22 mouse cellular contexts compared by ENCODE assay signal in the genomic region with DNA sequence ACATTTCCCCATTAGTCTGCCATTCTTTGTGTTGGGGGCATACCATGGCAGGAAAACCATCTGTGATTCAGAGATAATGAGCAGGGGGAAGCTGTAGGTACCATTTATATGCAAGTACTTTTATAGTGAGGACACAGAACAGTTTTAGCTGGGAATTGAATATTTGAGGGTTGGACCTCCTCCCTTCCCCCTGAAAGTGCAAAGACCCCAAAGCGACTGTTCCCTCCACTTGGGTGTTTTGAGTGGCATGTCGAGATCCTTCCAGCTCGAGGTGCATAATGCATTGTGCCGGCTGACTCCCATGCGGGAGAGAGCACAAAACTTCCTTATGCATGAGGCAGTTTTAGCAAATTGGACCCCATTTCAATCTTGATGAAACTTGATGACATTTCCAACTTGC.
DNase-seq lines count a peak whose midpoint lies in the region; ATAC-seq and TF ChIP-seq lines count a peak whose summit lies in the region.
"Had no signal": no experiment of that assay in that cellular context is flagged by ENCODE, and none has a peak within 500 bp of the region (broad histone marks: within the 10 kb centered on the region; RNA-seq: fewer than 3 reads in every experiment).

No protein-coding gene starts in this region.

- 29% methylated on average over 5 of the region's 5 CpGs for WGBS in forebrain, embryonic 14.5 days
- WGBS in forebrain, embryonic 11.5 days: 77% methylated on average over 5 of the region's 5 CpGs
- WGBS in forebrain, postnatal 0 days: 23% methylated on average over 5 of the region's 5 CpGs

- ATAC-seq in forebrain, embryonic 14.5 days: peak; percentile 34; the same call in 1 of the 2 replicates
- no peak for ATAC-seq in forebrain, embryonic 11.5 days (replicated peaks; ENCODE audit: low FRiP score)
- ATAC-seq in forebrain, postnatal 0 days: peak; percentile 65; the same call in 1 of the 2 replicates
- ATAC-seq: activated CD4-positive, CD25-positive, alpha-beta regulatory T cell, adult 4 months; CD4-positive, CD25-positive, alpha-beta regulatory T cell, adult 4 months; Patski had no signal

- H3K27me3 ChIP-seq in forebrain, embryonic 14.5 days (replicated peaks; ENCODE audit: control insufficient read depth, insufficient read depth, low read length): no peaks in the 10 kb centered on the region
- no peaks in the 10 kb centered on the region for H3K27me3 ChIP-seq in forebrain, embryonic 11.5 days (ENCODE audit: control insufficient read depth, insufficient read depth, low read length)
- H3K27me3 ChIP-seq in forebrain, postnatal 0 days (ENCODE audit: insufficient read depth, low read length): no peaks in the 10 kb centered on the region
- H3K27me3 ChIP-seq: CH12.LX; embryonic facial prominence, embryonic 12.5 days had no signal

- no peaks in the 10 kb centered on the region for H3K36me3 ChIP-seq in forebrain, embryonic 14.5 days (ENCODE audit: control insufficient read depth, insufficient read depth, low read length)
- H3K36me3 ChIP-seq in forebrain, embryonic 11.5 days (ENCODE audit: control insufficient read depth, insufficient read depth, low read length): no peaks in the 10 kb centered on the region
- no peaks in the 10 kb centered on the region for H3K36me3 ChIP-seq in forebrain, postnatal 0 days (ENCODE audit: insufficient read depth)
- H3K36me3 ChIP-seq: embryonic facial prominence, embryonic 10.5 days; embryonic facial prominence, embryonic 12.5 days; G1E had no signal

- H3K4me1 ChIP-seq in forebrain, embryonic 14.5 days (ENCODE audit: control insufficient read depth, insufficient read depth, low read length): peaks cover 11% of the 10 kb centered on the region
- H3K4me1 ChIP-seq in forebrain, embryonic 11.5 days (replicated peaks; ENCODE audit: control insufficient read depth, insufficient read depth, low read length): no peaks in the 10 kb centered on the region
- peaks cover 4% of the 10 kb centered on the region; the same call in 1 of the 2 replicates for H3K4me1 ChIP-seq in forebrain, postnatal 0 days (ENCODE audit: insufficient read depth)
- H3K4me1 ChIP-seq: embryonic facial prominence, embryonic 10.5 days; embryonic facial prominence, embryonic 12.5 days had no signal

- no peak overlapping the region for H3K4me3 ChIP-seq in forebrain, embryonic 14.5 days (ENCODE audit: low read depth, low read length)
- H3K4me3 ChIP-seq in forebrain, embryonic 11.5 days (ENCODE audit: low read depth, low read length): no peak overlapping the region
- no peak overlapping the region for H3K4me3 ChIP-seq in forebrain, postnatal 0 days (ENCODE audit: low read depth, low read length)
- H3K4me3 ChIP-seq: embryonic facial prominence, embryonic 10.5 days; embryonic facial prominence, embryonic 12.5 days had no signal

- H3K9me3 ChIP-seq in forebrain, embryonic 14.5 days (replicated peaks; ENCODE audit: control insufficient read depth, low read length): no peaks in the 10 kb centered on the region
- H3K9me3 ChIP-seq in forebrain, embryonic 11.5 days (ENCODE audit: control insufficient read depth, low read length): no peaks in the 10 kb centered on the region
- no peaks in the 10 kb centered on the region for H3K9me3 ChIP-seq in forebrain, postnatal 0 days (ENCODE audit: low read length)
- H3K9me3 ChIP-seq: embryonic facial prominence, embryonic 10.5 days; embryonic facial prominence, embryonic 12.5 days had no signal

- TF ChIP-seq CTCF in brain, embryonic 14.5 days (IDR thresholded peaks at IDR 0.05; ENCODE audit: borderline replicate concordance, extremely low read depth, insufficient read depth, insufficient read length): no peak
- no peak for TF ChIP-seq CTCF in forebrain, postnatal 0 days (IDR thresholded peaks at IDR 0.05; ENCODE audit: low read depth)

- peak; percentile 48 for DNase-seq in forebrain, embryonic 14.5 days (ENCODE audit: low spot score)
- no peak for DNase-seq in forebrain, embryonic 11.5 days (ENCODE audit: low spot score)
- DNase-seq in brain, adult 2 months (ENCODE audit: low read depth, low spot score): peak; percentile 21
- peak; percentile 70 for DNase-seq in brain, embryonic 14.5 days (ENCODE audit: low read depth)
- DNase-seq in forebrain, postnatal 0 days: peak; percentile 24
- DNase-seq in B cell, adult 2 months: no peak
- no peak for DNase-seq in testis, postnatal 10 days (ENCODE audit: low spot score)
- DNase-seq: adrenal gland, adult 8-10 months; adrenal gland, postnatal 14 days; adrenal gland, postnatal 36 days; cerebellum, adult 11-12 months; cerebellum, adult 2 months; cerebellum, adult 9-10 months; cerebellum, postnatal 10 days; cerebellum, postnatal 25 days had no signal

- H3K9ac ChIP-seq in forebrain, embryonic 14.5 days (ENCODE audit: low read length): no peak overlapping the region
- no peak overlapping the region for H3K9ac ChIP-seq in forebrain, embryonic 11.5 days (ENCODE audit: low read length)
- no peak overlapping the region for H3K9ac ChIP-seq in forebrain, postnatal 0 days
- H3K9ac ChIP-seq: embryonic facial prominence, embryonic 12.5 days had no signal

- H3K27ac ChIP-seq in forebrain, embryonic 14.5 days (ENCODE audit: low read depth, low read length): no peak overlapping the region
- no peak overlapping the region for H3K27ac ChIP-seq in forebrain, embryonic 11.5 days (ENCODE audit: low read depth, low read length)
- H3K27ac ChIP-seq in forebrain, postnatal 0 days (ENCODE audit: low read depth, low read length): no peak overlapping the region
- H3K27ac ChIP-seq: embryonic facial prominence, embryonic 10.5 days; embryonic facial prominence, embryonic 12.5 days had no signal

- H3K4me2 ChIP-seq in forebrain, embryonic 14.5 days (ENCODE audit: low read length): no peak overlapping the region
- no peak overlapping the region for H3K4me2 ChIP-seq in forebrain, embryonic 11.5 days (ENCODE audit: low read depth, low read length, severe bottlenecking)
- H3K4me2 ChIP-seq in forebrain, postnatal 0 days (ENCODE audit: low read depth): no peak overlapping the region
- H3K4me2 ChIP-seq: embryonic facial prominence, embryonic 12.5 days had no signal

- TF ChIP-seq POLR2A in brain, embryonic 14.5 days (IDR thresholded peaks at IDR 0.05; ENCODE audit: borderline replicate concordance, extremely low read depth, insufficient read depth, insufficient read length, poor library complexity, severe bottlenecking): no peak

Comparison
In these comparisons a context has a peak if more than half of its experiments do, and no peak if none do; other contexts are left out.
1. DNase-seq: peak in forebrain, embryonic 14.5 days (single experiment), brain, adult 2 months (single experiment), brain, embryonic 14.5 days (single experiment) and forebrain, postnatal 0 days (single experiment); none in forebrain, embryonic 11.5 days (single experiment), B cell, adult 2 months (0 of 2) and testis, postnatal 10 days (single experiment).